Mouse (Mus musculus) embryonic facial prominence, embryonic 10.5 days (tissue): ENCODE measurements at regions not wholly inside any gene's neighbourhood (a gene's known extent, or its start where the extent isn't known, plus 50 kb on each side); places are given as distances from the start of the nearest gene placed in this dataset.
"Not testable (repeated sequence)": the region's sequence is repeated elsewhere in the genome, so short reads cannot be mapped to it uniquely, and the experiment has no call there.

Experiments
- DNase-seq: peaks from one replicate; pipeline ENCODE4 v3.0.0-alpha.2; 2017; ENCODE audit warnings: low spot score
- H3K27ac ChIP-seq: fragments of 300-500 bp; sonication (generic); replicated peaks from 2 replicates; pipeline ENCODE4 v1.5.1; 2016; ENCODE audit warnings: mild to moderate bottlenecking
- H3K27me3 ChIP-seq: fragments of 300-500 bp; sonication (generic); replicated peaks from 2 replicates; pipeline ENCODE4 v1.6.1; 2016; ENCODE audit warnings: low read depth, mild to moderate bottlenecking; ENCODE audit not compliant: poor library complexity, severe bottlenecking
- H3K36me3 ChIP-seq: fragments of 300-500 bp; sonication (generic); replicated peaks from 2 replicates; pipeline ENCODE4 v1.6.1; 2016; ENCODE audit warnings: mild to moderate bottlenecking, moderate library complexity
- H3K4me1 ChIP-seq: fragments of 300-500 bp; sonication (generic); 2 replicates; pipeline ENCODE4 v1.6.1; 2016
- H3K4me3 ChIP-seq: fragments of 300-500 bp; sonication (generic); 2 replicates; pipeline ENCODE4 v1.5.1; 2016; ENCODE audit warnings: mild to moderate bottlenecking, moderate library complexity
- H3K9me3 ChIP-seq: fragments of 300-500 bp; sonication (generic); 2 replicates; pipeline ENCODE4 v1.6.1; 2016; ENCODE audit warnings: mild to moderate bottlenecking
- WGBS: fragments of 180-500 bp; shearing (Covaris S2); methylation state at CpG from one replicate; pipeline ENCODE4 v1.1.7; 2016; 5-methylcytosine and 5-hydroxymethylcytosine counted together

GRCm38 (mm10) chr15:25234064-25234700 is 179.4 kb downstream of the Basp1 start:
- 92% methylated on average over 10 of the region's 10 CpGs for WGBS
- no peaks in the 10 kb centered on the region for H3K36me3 ChIP-seq
- no peak overlapping the region for H3K4me3 ChIP-seq
- no peak for DNase-seq
- no peaks in the 10 kb centered on the region for H3K27me3 ChIP-seq
- H3K4me1 ChIP-seq: no peaks in the 10 kb centered on the region
- no peak overlapping the region for H3K27ac ChIP-seq
- no peaks in the 10 kb centered on the region for H3K9me3 ChIP-seq

DNA sequence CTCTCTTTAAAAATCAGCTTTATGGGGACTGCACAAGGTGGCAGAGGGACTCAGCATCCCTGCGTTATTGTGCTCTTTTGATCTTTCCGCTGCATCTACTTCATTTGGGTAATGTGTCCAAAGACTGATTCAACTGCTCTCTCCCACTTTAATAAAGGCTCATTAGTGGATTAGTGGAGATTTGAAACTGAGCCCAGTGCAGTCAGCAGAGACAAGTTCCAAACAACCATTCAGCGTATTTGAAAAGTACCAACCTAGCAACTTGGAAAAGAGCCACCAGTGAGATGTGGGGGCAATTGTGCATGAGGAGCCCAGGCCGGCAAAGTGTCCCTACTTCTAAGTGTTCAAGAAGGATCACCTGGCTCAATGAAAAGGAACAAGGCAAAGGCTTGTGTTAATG is 183.4 kb downstream of the Basp1 start:
- Histone ChIP-seq H3K9me3 (no peaks in the 10 kb centered on the region), H3K4me1 (peaks cover 9% of the 10 kb centered on the region; the same call in 1 of the 2 replicates), H3K27ac (no peak overlapping the region), H3K4me3 (no peak overlapping the region), H3K27me3 (no peaks in the 10 kb centered on the region), H3K36me3 (no peaks in the 10 kb centered on the region)
- no peak for DNase-seq
- WGBS: 77% methylated on average over 4 of the region's 4 CpGs

DNA sequence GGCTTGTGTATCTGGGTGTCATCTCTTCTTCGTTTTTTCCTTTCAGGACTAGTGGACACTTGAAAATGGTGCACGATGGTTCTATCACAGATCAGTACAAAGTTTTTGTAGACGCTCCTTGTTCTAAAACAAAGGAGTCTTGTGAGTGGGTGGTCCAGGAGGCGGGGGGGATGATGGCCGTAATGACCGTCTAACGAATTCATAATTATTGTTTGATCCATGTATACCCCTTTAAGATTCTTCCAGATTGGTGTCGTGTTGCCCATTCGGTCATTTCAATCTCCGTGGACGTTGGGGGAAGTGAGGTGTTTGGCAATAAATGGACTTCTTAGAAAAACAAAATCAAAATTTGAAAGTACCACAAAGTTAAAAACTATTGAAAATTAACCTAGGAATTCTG is 183.8 kb downstream of the Basp1 start:
- Histone ChIP-seq H3K27me3 (no peaks in the 10 kb centered on the region), H3K27ac (no peak overlapping the region), H3K36me3 (no peaks in the 10 kb centered on the region), H3K4me1 (peaks cover 9% of the 10 kb centered on the region; the same call in 1 of the 2 replicates), H3K4me3 (no peak overlapping the region), H3K9me3 (no peaks in the 10 kb centered on the region)
- WGBS: 86% methylated on average over 11 of the region's 11 CpGs
- no peak for DNase-seq

GRCm38 (mm10) chr15:25227496-25227895 is 186.1 kb downstream of the Basp1 start:
- no peaks in the 10 kb centered on the region for H3K27me3 ChIP-seq
- no peak for DNase-seq
- H3K9me3 ChIP-seq: no peaks in the 10 kb centered on the region
- WGBS: 64% methylated on average over 7 of the region's 7 CpGs
- no peaks in the 10 kb centered on the region for H3K36me3 ChIP-seq
- H3K4me3 ChIP-seq: no peak overlapping the region
- no peak overlapping the region for H3K27ac ChIP-seq
- H3K4me1 ChIP-seq: peaks cover 9% of the 10 kb centered on the region; the same call in 1 of the 2 replicates

DNA sequence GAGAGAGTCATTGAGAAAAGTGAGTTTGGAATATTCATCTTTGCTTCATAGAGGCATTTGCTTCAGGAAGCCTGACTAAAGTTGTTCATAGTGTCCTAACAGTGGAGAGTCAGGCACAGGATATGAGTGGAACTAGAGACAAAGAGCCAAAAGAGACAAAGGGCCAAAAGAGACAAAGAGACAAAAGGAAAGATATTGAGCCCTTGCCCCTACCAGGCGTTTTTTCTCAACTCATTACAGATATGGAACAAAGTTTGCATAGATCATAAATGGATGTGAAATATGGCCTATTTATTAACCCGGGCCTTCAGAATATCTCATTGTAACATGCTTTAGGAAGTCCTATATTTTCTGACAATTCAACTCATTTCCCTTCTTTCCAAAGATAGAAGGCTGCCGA is 187.6 kb downstream of the Basp1 start:
- no peak for DNase-seq
- Histone ChIP-seq H3K9me3 (no peaks in the 10 kb centered on the region), H3K27ac (no peak overlapping the region), H3K27me3 (no peaks in the 10 kb centered on the region), H3K4me3 (no peak overlapping the region), H3K4me1 (peaks cover 9% of the 10 kb centered on the region; the same call in 1 of the 2 replicates), H3K36me3 (no peaks in the 10 kb centered on the region)
- WGBS: 37% methylated on average over 3 of the region's 3 CpGs

DNA sequence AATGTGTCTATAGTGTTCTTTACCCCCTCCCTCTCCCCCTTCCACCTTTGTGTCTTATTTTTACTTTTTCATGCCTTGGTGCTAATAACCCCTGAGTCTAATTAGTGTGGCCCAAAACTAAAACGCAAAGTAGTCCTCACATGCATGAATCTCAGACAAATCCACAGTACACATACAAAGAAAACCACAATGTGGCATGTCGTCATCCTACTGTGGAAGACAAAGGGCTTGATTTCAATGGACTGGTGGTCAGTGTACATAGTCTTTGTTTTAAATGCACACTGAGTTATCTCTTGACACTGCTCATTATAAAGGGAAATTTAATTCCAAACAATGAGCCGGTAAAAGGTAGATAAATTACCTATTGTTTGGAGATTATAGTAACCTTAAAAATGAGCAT is 188.1 kb downstream of the Basp1 start:
- H3K4me1 ChIP-seq: peaks cover 9% of the 10 kb centered on the region; the same call in 1 of the 2 replicates
- no peaks in the 10 kb centered on the region for H3K27me3 ChIP-seq
- no peaks in the 10 kb centered on the region for H3K36me3 ChIP-seq
- 57% methylated on average over 3 of the region's 3 CpGs for WGBS
- DNase-seq: no peak
- no peak overlapping the region for H3K27ac ChIP-seq
- H3K9me3 ChIP-seq: no peaks in the 10 kb centered on the region
- H3K4me3 ChIP-seq: no peak overlapping the region

- 85% methylated on average over 4 of the region's 4 CpGs for WGBS
- Histone ChIP-seq H3K27me3 (no peaks in the 10 kb centered on the region), H3K4me3 (no peak overlapping the region), H3K4me1 (peaks cover 5% of the 10 kb centered on the region; the same call in 1 of the 2 replicates), H3K36me3 (no peaks in the 10 kb centered on the region), H3K9me3 (no peaks in the 10 kb centered on the region), H3K27ac (no peak overlapping the region)
- no peak for DNase-seq
These were observed 191.8 kb downstream of the Basp1 start for GRCm38 (mm10) chr15:25221749-25222148.

DNA sequence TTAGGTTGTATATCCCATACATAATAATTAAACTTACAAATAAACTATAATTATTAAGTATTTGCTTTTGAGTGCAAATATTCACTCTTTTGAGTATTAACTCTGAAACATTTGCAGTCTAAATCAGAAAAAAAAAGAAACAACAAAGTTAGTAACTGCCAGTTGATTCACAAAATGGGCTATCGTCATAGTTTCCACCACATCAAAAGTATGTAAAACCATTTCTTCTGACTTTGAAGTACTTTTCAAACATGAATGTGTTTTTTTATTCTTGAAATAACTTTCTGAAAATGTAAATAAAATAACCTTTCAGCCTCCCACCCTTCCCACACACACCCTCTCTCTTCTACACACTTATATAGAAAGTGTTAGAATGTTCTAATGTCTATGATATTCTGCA is 197.2 kb downstream of the Basp1 start:
- H3K36me3 ChIP-seq: no peaks in the 10 kb centered on the region
- DNase-seq: no peak
- H3K9me3 ChIP-seq: no peaks in the 10 kb centered on the region
- no peak overlapping the region for H3K27ac ChIP-seq
- no peaks in the 10 kb centered on the region for H3K27me3 ChIP-seq
- H3K4me3 ChIP-seq: no peak overlapping the region
- no peaks in the 10 kb centered on the region for H3K4me1 ChIP-seq
- 92% methylated on average over 1 of the region's 1 CpGs for WGBS

- Histone ChIP-seq H3K27me3 (no peaks in the 10 kb centered on the region), H3K4me3 (no peak overlapping the region), H3K4me1 (no peaks in the 10 kb centered on the region), H3K27ac (no peak overlapping the region), H3K9me3 (no peaks in the 10 kb centered on the region), H3K36me3 (no peaks in the 10 kb centered on the region)
- 92% methylated on average over 3 of the region's 3 CpGs for WGBS
- no peak for DNase-seq
These were observed 211.5 kb downstream of the Basp1 start for GRCm38 (mm10) chr15:25202097-25202496.

DNA sequence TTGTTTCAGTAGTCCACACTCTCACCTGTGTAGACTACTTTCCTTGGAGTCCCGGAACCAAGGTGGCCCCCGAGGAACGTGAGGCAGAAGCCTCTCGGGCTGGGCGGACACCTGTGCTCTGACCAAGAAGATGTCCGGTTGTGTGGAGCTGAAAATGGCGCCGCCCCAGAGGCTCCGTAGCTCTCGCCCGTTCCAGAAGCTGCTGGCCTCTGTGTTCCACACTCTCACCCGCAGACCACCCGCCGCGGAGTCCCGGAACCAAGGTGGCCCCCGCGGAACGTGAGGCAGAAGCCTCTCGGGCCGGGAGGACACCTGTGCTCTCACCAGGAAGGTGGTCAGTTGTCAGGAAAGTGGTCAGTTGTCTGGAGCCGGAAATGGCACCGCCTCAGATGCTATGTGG is 213.3 kb downstream of the Basp1 start:
- H3K4me3 ChIP-seq, H3K36me3 ChIP-seq, H3K27ac ChIP-seq, H3K9me3 ChIP-seq, H3K4me1 ChIP-seq, H3K27me3 ChIP-seq, DNase-seq: not testable (repeated sequence)
- WGBS: 91% methylated on average over 23 of the region's 23 CpGs

GRCm38 (mm10) chr15:25187881-25188326 is 225.7 kb downstream of the Basp1 start:
- Histone ChIP-seq H3K9me3 (no peaks in the 10 kb centered on the region), H3K27me3 (no peaks in the 10 kb centered on the region), H3K27ac (no peak overlapping the region), H3K36me3 (no peaks in the 10 kb centered on the region), H3K4me3 (no peak overlapping the region), H3K4me1 (no peaks in the 10 kb centered on the region)
- no peak for DNase-seq
- WGBS: 73% methylated on average over 2 of the region's 2 CpGs

GRCm38 (mm10) chr15:25172755-25173154 is 240.8 kb downstream of the Basp1 start:
- H3K27me3 ChIP-seq: no peaks in the 10 kb centered on the region
- no peak overlapping the region for H3K27ac ChIP-seq
- H3K9me3 ChIP-seq: no peaks in the 10 kb centered on the region
- no peaks in the 10 kb centered on the region for H3K4me1 ChIP-seq
- WGBS: 94% methylated on average over 6 of the region's 6 CpGs
- no peaks in the 10 kb centered on the region for H3K36me3 ChIP-seq
- H3K4me3 ChIP-seq: no peak overlapping the region
- no peak for DNase-seq

DNA sequence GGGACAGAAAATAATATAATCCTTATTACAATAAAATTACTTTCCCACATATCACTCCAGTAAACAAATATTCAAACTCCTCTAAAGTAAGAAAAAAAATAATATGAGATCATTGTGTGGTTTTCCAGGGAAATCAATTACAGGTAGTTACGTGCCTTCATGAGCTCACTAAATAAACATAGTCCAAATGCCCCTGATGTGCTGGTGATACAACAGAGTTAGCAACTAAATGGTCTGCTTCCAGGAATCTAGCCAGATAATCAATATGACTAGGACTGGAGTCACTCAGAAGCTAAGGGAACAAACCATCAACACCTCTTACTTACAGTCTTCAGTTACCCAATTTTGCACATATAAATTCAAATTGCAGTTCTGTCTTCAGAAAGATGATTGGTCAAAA is 267.2 kb downstream of the Basp1 start:
- WGBS: 84% methylated on average over 1 of the region's 1 CpGs
- no peaks in the 10 kb centered on the region for H3K27me3 ChIP-seq
- no peaks in the 10 kb centered on the region for H3K4me1 ChIP-seq
- no peak overlapping the region for H3K27ac ChIP-seq
- no peak for DNase-seq
- no peak overlapping the region for H3K4me3 ChIP-seq
- no peaks in the 10 kb centered on the region for H3K36me3 ChIP-seq
- H3K9me3 ChIP-seq: no peaks in the 10 kb centered on the region
